Mouse (Mus musculus): ENCODE results near the gene Olfr1337. TPM values are rescaled to one million over a fixed set of nuclear protein-coding genes. Genes with fewer than 3 reads are reported as not detected.
"Not testable (repeated sequence)": the region's sequence is repeated elsewhere in the genome, so short reads cannot be mapped to it uniquely, and the experiment has no call there.

Olfr1337 gene
- not detected in 2 replicates for polyA plus RNA-seq (2016; fragmentation: Nextera tagmentation; extraction: Ambion mirVana)

GRCm38 (mm10) chr4:118782486-118782885, at the start of gene Olfr1337:
TSS of gene Olfr1337 (minus strand) at chr4:118782586.
- no peaks in the 10 kb centered on the region for H3K36me3 ChIP-seq
- no peak within 1 kb of the TSS for H3K9ac ChIP-seq
- no peaks in the 10 kb centered on the region for H3K27me3 ChIP-seq (replicated peaks)
- WGBS: 80% methylated on average over 2 of the region's 2 CpGs
- ATAC-seq (ENCODE audit: low FRiP score, low read depth): no peak
- H3K27ac ChIP-seq: no peak within 1 kb of the TSS
- no peak within 1 kb of the TSS for H3K4me2 ChIP-seq (replicated peaks)
- H3K4me1 ChIP-seq: no peaks in the 10 kb centered on the region
- no peak within 1 kb of the TSS for H3K4me3 ChIP-seq
- no peaks in the 10 kb centered on the region for H3K9me3 ChIP-seq

- H3K4me3 ChIP-seq: no peak overlapping the region
- 93% methylated on average over 1 of the region's 1 CpGs for WGBS
Measured at GRCm38 (mm10) chr4:118818921-118819320, 36.5 kb upstream of the Olfr1337 start.

DNA sequence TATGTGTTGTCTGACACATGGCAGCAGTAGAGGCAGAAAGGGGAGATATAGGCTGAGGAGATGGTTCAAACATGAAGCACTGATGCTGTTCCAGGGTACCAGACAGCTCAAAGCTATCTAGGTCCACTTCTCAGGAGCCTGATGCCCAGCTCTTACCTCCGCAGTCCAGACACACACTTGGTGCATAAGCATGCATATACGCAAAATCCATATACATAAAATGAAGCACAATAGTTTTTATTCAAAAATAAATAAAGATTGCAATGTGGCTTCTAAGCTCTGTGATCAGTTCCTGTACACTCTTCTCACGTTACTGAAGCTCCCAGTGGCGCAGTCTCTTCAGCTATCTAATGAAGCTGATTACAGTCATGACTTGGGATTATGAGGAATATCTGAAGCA, 27.5 kb upstream of the Olfr1337 start, which contains the start of gene Olfr1335:
Olfr1335 (minus strand) TSS at position 101 of the 400 bp plus-strand sequence.
- Histone ChIP-seq H3K4me1 (no peaks in the 10 kb centered on the region), H3K9ac (no peak within 1 kb of the TSS), H3K9me3 (no peaks in the 10 kb centered on the region), H3K4me3 (no peak within 1 kb of the TSS), H3K27me3 (replicated peaks) (no peaks in the 10 kb centered on the region), H3K27ac (no peak within 1 kb of the TSS), H3K4me2 (replicated peaks) (no peak within 1 kb of the TSS), H3K36me3 (no peaks in the 10 kb centered on the region)
- WGBS: 91% methylated on average over 4 of the region's 4 CpGs
- ATAC-seq (ENCODE audit: low FRiP score, low read depth): no peak

More at GRCm38 (mm10) chr4:118818921-118819320, 36.5 kb upstream of the Olfr1337 start:
- Histone ChIP-seq H3K36me3 (no peaks in the 10 kb centered on the region), H3K27ac (no peak overlapping the region), H3K9me3 (no peaks in the 10 kb centered on the region), H3K4me1 (no peaks in the 10 kb centered on the region), H3K9ac (no peak overlapping the region), H3K4me2 (replicated peaks) (no peak overlapping the region), H3K27me3 (replicated peaks) (no peaks in the 10 kb centered on the region)
- ATAC-seq (ENCODE audit: low FRiP score, low read depth): no peak

DNA sequence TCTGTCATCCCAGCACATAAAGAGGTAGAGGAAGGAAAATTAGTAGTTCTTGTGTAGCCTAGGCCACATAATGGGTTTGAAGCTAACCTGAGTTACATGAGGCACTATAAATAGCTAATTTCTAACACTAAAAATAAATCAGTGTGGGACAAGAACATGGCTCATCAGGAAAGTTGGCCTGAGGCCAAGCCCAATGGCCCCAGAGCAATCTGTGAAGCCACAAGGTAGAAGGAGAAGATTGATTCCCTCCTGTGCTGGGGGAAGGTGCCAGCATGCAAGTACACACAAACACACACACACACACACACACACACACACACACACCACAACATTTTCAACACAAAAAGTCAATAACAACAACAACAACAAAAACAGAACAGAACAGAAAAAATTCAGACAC, 10.4 kb upstream of the Olfr1337 start:
- H3K27me3 ChIP-seq (replicated peaks); H3K4me2 ChIP-seq (replicated peaks); H3K36me3 ChIP-seq; H3K27ac ChIP-seq; H3K9me3 ChIP-seq; ATAC-seq (ENCODE audit: low FRiP score, low read depth); H3K4me3 ChIP-seq; H3K9ac ChIP-seq; H3K4me1 ChIP-seq: not testable (repeated sequence)

GRCm38 (mm10) chr4:118758637-118759036, 23.7 kb downstream of the Olfr1337 start, which contains the start of gene Olfr1338:
TSS of gene Olfr1338 (minus strand) at chr4:118758737.
- no peaks in the 10 kb centered on the region for H3K36me3 ChIP-seq
- H3K4me1 ChIP-seq: no peaks in the 10 kb centered on the region
- H3K4me2 ChIP-seq (replicated peaks): no peak within 1 kb of the TSS
- 76% methylated on average over 1 of the region's 1 CpGs for WGBS
- H3K9me3 ChIP-seq: no peaks in the 10 kb centered on the region
- no peaks in the 10 kb centered on the region for H3K27me3 ChIP-seq (replicated peaks)
- no peak within 1 kb of the TSS for H3K9ac ChIP-seq
- no peak within 1 kb of the TSS for H3K27ac ChIP-seq
- no peak for ATAC-seq (ENCODE audit: low FRiP score, low read depth)
- no peak within 1 kb of the TSS for H3K4me3 ChIP-seq

GRCm38 (mm10) chr4:118741881-118742280, 40.5 kb downstream of the Olfr1337 start:
- WGBS: 7% methylated on average over 16 of the region's 16 CpGs
- peaks cover 17% of the 10 kb centered on the region for H3K27me3 ChIP-seq (replicated peaks)
- no peak overlapping the region for H3K9ac ChIP-seq
- H3K9me3 ChIP-seq: 0 out of 2 replicates have a peak, but pooled peaks cover 6% of the 10 kb centered on the region
- H3K36me3 ChIP-seq: no peaks in the 10 kb centered on the region
- H3K4me1 ChIP-seq: no peaks in the 10 kb centered on the region
- no peak overlapping the region for H3K4me3 ChIP-seq
- H3K4me2 ChIP-seq (replicated peaks): peak overlapping the region; percentile 32
- no peak for ATAC-seq (ENCODE audit: low FRiP score, low read depth)
- no peak overlapping the region for H3K27ac ChIP-seq

- no peak for ATAC-seq (ENCODE audit: low FRiP score, low read depth)
Measured at GRCm38 (mm10) chr4:118740988-118741698, 41.2 kb downstream of the Olfr1337 start.

DNA sequence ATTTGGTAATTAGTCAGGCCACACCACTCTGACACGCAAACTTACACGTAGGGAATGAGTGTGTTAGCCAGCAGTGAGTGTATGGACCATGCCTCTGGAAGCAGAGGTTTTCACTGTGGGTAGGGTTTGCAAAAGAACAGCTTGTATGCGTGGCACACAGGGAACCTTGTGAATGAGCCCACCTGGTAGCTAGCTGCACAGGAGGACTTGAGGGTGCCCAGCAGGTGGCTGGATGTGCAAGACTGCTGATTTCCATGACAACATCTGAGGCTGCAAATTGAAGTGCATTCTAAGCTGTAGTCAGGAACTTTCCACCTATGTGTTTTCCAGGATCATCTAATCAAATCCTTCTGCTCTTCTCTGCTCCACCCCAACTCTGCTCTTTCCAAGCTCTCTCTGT, 42.8 kb downstream of the Olfr1337 start:
- no peak for ATAC-seq (ENCODE audit: low FRiP score, low read depth)
- no peaks in the 10 kb centered on the region for H3K4me1 ChIP-seq
- H3K36me3 ChIP-seq: no peaks in the 10 kb centered on the region
- H3K27me3 ChIP-seq (replicated peaks): peaks cover 17% of the 10 kb centered on the region
- H3K27ac ChIP-seq: no peak overlapping the region
- H3K9ac ChIP-seq: no peak overlapping the region
- H3K9me3 ChIP-seq: no peaks in the 10 kb centered on the region
- no peak overlapping the region for H3K4me2 ChIP-seq (replicated peaks)
- H3K4me3 ChIP-seq: no peak overlapping the region
- WGBS: 68% methylated on average over 3 of the region's 3 CpGs

More at GRCm38 (mm10) chr4:118740988-118741698, 41.2 kb downstream of the Olfr1337 start:
- Histone ChIP-seq H3K4me2 (replicated peaks) (peak overlapping the region; percentile 32), H3K27ac (no peak overlapping the region), H3K9ac (no peak overlapping the region), H3K9me3 (0 out of 2 replicates have a peak, but pooled peaks cover 1% of the 10 kb centered on the region), H3K27me3 (replicated peaks) (peaks cover 17% of the 10 kb centered on the region), H3K36me3 (no peaks in the 10 kb centered on the region), H3K4me3 (no peak overlapping the region), H3K4me1 (no peaks in the 10 kb centered on the region)
- 5% methylated on average over 11 of the region's 11 CpGs for WGBS

GRCm38 (mm10) chr4:118731875-118732274, 50.5 kb downstream of the Olfr1337 start, which contains the start of gene Olfr1339:
TSS of gene Olfr1339 (plus strand) at chr4:118732175.
- H3K9me3 ChIP-seq: no peaks in the 10 kb centered on the region
- no peak within 1 kb of the TSS for H3K27ac ChIP-seq
- no peaks in the 10 kb centered on the region for H3K4me1 ChIP-seq
- no peaks in the 10 kb centered on the region for H3K27me3 ChIP-seq (replicated peaks)
- 100% methylated on average over 1 of the region's 1 CpGs for WGBS
- no peak for ATAC-seq (ENCODE audit: low FRiP score, low read depth)
- no peaks in the 10 kb centered on the region for H3K36me3 ChIP-seq
- no peak within 1 kb of the TSS for H3K4me3 ChIP-seq
- no peak within 1 kb of the TSS for H3K4me2 ChIP-seq (replicated peaks)
- no peak within 1 kb of the TSS for H3K9ac ChIP-seq

Other genes starting within 250 kb of the Olfr1337 start
- 0.23 TPM in 1 of 2 replicates, not detected in the other for gene Tmem125, start 238.5 kb downstream of the Olfr1337 start, polyA plus RNA-seq (2016; fragmentation: Nextera tagmentation; extraction: Ambion mirVana)
- gene Cfap57, start 161.8 kb downstream of the Olfr1337 start, polyA plus RNA-seq (2016; fragmentation: Nextera tagmentation; extraction: Ambion mirVana): 1.2 and 1.3 TPM in 2 replicates
- gene Ebna1bp2, start 161.8 kb downstream of the Olfr1337 start, polyA plus RNA-seq (2016; fragmentation: Nextera tagmentation; extraction: Ambion mirVana): 151 and 158 TPM in 2 replicates
- not detected in 2 replicates for gene Olfr62, start 123.6 kb downstream of the Olfr1337 start, polyA plus RNA-seq (2016; fragmentation: Nextera tagmentation; extraction: Ambion mirVana)
- gene Olfr1342, start 89.8 kb downstream of the Olfr1337 start, polyA plus RNA-seq (2016; fragmentation: Nextera tagmentation; extraction: Ambion mirVana): not detected in 2 replicates
- not detected in 2 replicates for gene Olfr1341, start 79.1 kb downstream of the Olfr1337 start, polyA plus RNA-seq (2016; fragmentation: Nextera tagmentation; extraction: Ambion mirVana)
- gene Olfr1340, start 62.4 kb downstream of the Olfr1337 start, polyA plus RNA-seq (2016; fragmentation: Nextera tagmentation; extraction: Ambion mirVana): not detected in 2 replicates
- gene Olfr1339, start 50.4 kb downstream of the Olfr1337 start, polyA plus RNA-seq (2016; fragmentation: Nextera tagmentation; extraction: Ambion mirVana): not detected in 2 replicates
- not detected in 2 replicates for gene Olfr1338, start 23.8 kb downstream of the Olfr1337 start, polyA plus RNA-seq (2016; fragmentation: Nextera tagmentation; extraction: Ambion mirVana)
- not detected in 2 replicates for gene Olfr1335, start 27.4 kb upstream of the Olfr1337 start, polyA plus RNA-seq (2016; fragmentation: Nextera tagmentation; extraction: Ambion mirVana)
- gene Olfr1333, start 53.7 kb upstream of the Olfr1337 start, polyA plus RNA-seq (2016; fragmentation: Nextera tagmentation; extraction: Ambion mirVana): not detected in 2 replicates
- not detected in 2 replicates for gene Olfr1331, start 82.1 kb upstream of the Olfr1337 start, polyA plus RNA-seq (2016; fragmentation: Nextera tagmentation; extraction: Ambion mirVana)
- gene Olfr1330, start 106.0 kb upstream of the Olfr1337 start, polyA plus RNA-seq (2016; fragmentation: Nextera tagmentation; extraction: Ambion mirVana): not detected in 2 replicates
- not detected in 2 replicates for gene Olfr1329, start 134.9 kb upstream of the Olfr1337 start, polyA plus RNA-seq (2016; fragmentation: Nextera tagmentation; extraction: Ambion mirVana)
- not detected in 2 replicates for gene Olfr1328, start 156.0 kb upstream of the Olfr1337 start, polyA plus RNA-seq (2016; fragmentation: Nextera tagmentation; extraction: Ambion mirVana)
- not detected in 2 replicates for gene Lao1, start 179.0 kb upstream of the Olfr1337 start, polyA plus RNA-seq (2016; fragmentation: Nextera tagmentation; extraction: Ambion mirVana)